Mouse (Mus musculus) intestine, postnatal 0 days (tissue): ENCODE data around the gene Dhdds. TPM values are rescaled to one million over a fixed set of nuclear protein-coding genes. Genes with fewer than 3 reads are reported as not detected.

Experiments used
- ATAC-seq: fragments of 200-750 bp; cut with Nextera tagmentation; 2 replicates; pipeline ENCODE4 v1.8.0; 2017; ENCODE audit warnings: mild to moderate bottlenecking, moderate TSS enrichment, moderate library complexity
- H3K27ac ChIP-seq: fragments of 300-500 bp; sonication (generic); 2 replicates; pipeline ENCODE4 v1.5.1; 2014; ENCODE audit warnings: mild to moderate bottlenecking, low read depth, low read length, moderate library complexity
- H3K27me3 ChIP-seq: fragments of 300-500 bp; sonication (generic); replicated peaks from 2 replicates; pipeline ENCODE4 v1.6.1; 2014; ENCODE audit warnings: low read length, mixed read lengths; ENCODE audit not compliant: control insufficient read depth, insufficient read depth
- H3K36me3 ChIP-seq: fragments of 300-500 bp; sonication (generic); 2 replicates; pipeline ENCODE4 v1.6.1; 2014; ENCODE audit warnings: mild to moderate bottlenecking, moderate library complexity; ENCODE audit not compliant: control insufficient read depth, insufficient read depth
- H3K4me1 ChIP-seq: fragments of 300-500 bp; sonication (generic); replicated peaks from 2 replicates; pipeline ENCODE4 v1.6.1; 2014; ENCODE audit warnings: antibody characterized with exemption, low read length, mixed read lengths; ENCODE audit not compliant: control insufficient read depth, insufficient read depth
- H3K4me2 ChIP-seq: fragments of 300-500 bp; sonication (generic); replicated peaks from 2 replicates; pipeline ENCODE4 v1.6.1; 2014; ENCODE audit warnings: low read depth, mild to moderate bottlenecking, moderate library complexity
- H3K4me3 ChIP-seq: fragments of 300-500 bp; sonication (generic); 2 replicates; pipeline ENCODE4 v1.5.1; 2014; ENCODE audit warnings: low read depth, low read length
- H3K9ac ChIP-seq: fragments of 300-500 bp; sonication (generic); 2 replicates; pipeline ENCODE4 v1.6.1; 2014; ENCODE audit warnings: mild to moderate bottlenecking, low read depth, low read length
- H3K9me3 ChIP-seq: fragments of 300-500 bp; sonication (generic); 2 replicates; pipeline ENCODE4 v1.6.1; 2016; ENCODE audit warnings: mixed run types; ENCODE audit not compliant: control insufficient read depth
- CTCF ChIP-seq: sonication (generic); IDR thresholded peaks from 2 replicates; pipeline ENCODE4 v1.5.1; 2016; ENCODE audit warnings: low read depth, mild to moderate bottlenecking, control low read depth, antibody characterized with exemption, moderate library complexity
- WGBS: fragments of 180-500 bp; shearing (Covaris S2); extraction: QIAGEN DNeasy Blood & Tissue Kit; methylation state at CpG from one replicate; pipeline ENCODE4 v1.1.7; 2014; 5-methylcytosine and 5-hydroxymethylcytosine counted together
- polyA plus RNA-seq: library from polyadenylated mRNA; unstranded; fragments of >200 nt; fragmentation: Nextera tagmentation; extraction: Ambion mirVana; gene quantifications from 2 replicates; pipeline ENCODE4 v1.2.1, GENCODE M21; 2015

Gene Dhdds
- polyA plus RNA-seq, 1 experiment from 2014 or later, result 26.1 TPM

DNA sequence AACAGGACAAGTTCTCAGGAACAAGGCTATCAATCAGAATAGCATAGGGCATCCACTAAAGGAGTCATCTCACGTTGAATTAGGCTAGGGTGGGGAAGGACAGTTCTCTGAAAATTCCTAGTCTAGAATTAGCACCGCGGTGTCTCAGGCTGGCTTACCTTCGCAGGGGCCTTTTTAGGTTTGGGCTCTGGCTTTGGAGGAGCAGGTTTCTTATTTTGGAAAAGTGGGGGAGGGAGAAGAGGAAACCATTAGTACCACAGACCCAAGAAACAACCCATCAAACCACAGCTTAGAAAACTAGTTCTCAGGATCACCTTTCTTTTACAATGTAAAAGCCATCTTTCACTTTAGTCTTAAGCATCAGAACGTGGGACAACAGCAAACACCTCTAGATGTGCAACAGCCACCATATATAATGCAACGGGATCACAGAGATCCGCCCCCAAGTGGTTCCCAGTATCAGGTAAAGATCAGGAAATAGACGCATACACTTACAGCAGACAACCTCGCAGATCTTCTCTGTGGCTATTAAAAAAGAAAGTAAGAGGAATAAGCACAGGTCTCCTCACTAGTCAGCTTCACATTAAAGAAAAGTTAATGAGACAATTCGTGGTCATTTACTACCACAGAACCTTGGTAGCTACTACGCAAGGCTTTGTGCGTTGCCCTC lies 34.3 kb downstream of the Dhdds start:
- no peaks in the 10 kb centered on the region; the same call in 1 of the 2 replicates for H3K4me1 ChIP-seq
- H3K36me3 ChIP-seq, result peaks cover 30% of the 10 kb centered on the region
- H3K4me2 ChIP-seq, result peak overlapping the region; percentile 96
- H3K27me3 ChIP-seq, result no peaks in the 10 kb centered on the region
- peak overlapping the region; percentile 42 for H3K9ac ChIP-seq
- H3K9me3 ChIP-seq, result no peaks in the 10 kb centered on the region
- no peak for TF ChIP-seq CTCF
- peak overlapping the region; percentile 89 for H3K4me3 ChIP-seq
- H3K27ac ChIP-seq, result 0 out of 2 replicates have a peak overlapping the region, but pooled peaks have one; percentile 99
- 28% methylated on average over 12 of the region's 12 CpGs for WGBS
- ATAC-seq, result no peak

DNA sequence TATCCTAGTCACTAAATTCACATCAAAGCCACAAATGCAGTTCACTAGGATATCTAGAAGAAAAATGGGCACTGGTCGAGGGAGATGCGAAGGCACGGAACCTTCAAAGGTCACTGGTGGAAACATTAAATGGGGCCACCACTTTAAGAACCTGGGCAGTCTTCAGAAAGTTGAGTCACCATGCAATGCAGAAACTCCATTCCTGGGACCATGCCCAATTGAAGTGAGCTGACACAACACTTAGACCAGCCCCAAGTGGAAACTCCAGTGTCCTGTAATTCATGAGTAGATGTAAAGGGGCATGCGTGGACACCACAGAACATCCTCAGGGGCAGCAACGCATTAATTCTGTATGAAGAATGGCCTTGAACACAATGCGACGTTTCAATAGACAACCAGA lies 38.2 kb downstream of the Dhdds start:
- TF ChIP-seq CTCF, result no peak
- Histone ChIP-seq H3K9me3 (no peaks in the 10 kb centered on the region), H3K36me3 (peaks cover 22% of the 10 kb centered on the region), H3K27me3 (no peaks in the 10 kb centered on the region), H3K4me3 (no peak overlapping the region), H3K4me1 (no peaks in the 10 kb centered on the region), H3K4me2 (no peak overlapping the region), H3K9ac (no peak overlapping the region), H3K27ac (no peak overlapping the region)
- 84% methylated on average over 7 of the region's 7 CpGs for WGBS
- ATAC-seq, result no peak

DNA sequence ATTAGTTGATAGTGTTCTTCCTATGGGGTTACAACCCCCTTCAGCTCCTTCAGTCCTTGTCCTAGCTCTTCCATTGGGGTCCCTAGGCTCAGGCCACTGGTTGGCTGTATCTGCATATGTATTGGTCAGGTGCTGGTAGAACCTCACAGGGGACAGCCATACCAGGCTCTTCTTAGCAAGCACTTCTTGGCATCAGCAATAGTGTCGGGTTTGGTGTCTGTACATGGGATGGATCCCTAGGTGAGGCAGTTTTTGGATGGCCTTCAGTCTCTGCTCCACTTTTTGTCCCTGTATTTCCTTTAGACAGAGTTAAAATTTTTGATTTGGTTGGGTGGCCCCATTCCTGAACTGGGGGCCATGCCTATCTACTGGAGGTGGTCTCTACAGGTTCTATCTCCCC lies 41.8 kb downstream of the Dhdds start:
- peaks cover 4% of the 10 kb centered on the region for H3K36me3 ChIP-seq
- no peak overlapping the region for H3K9ac ChIP-seq
- H3K4me3 ChIP-seq, result no peak overlapping the region
- no peaks in the 10 kb centered on the region for H3K4me1 ChIP-seq
- no peak overlapping the region for H3K4me2 ChIP-seq
- ATAC-seq, result no peak
- no peak for TF ChIP-seq CTCF
- H3K9me3 ChIP-seq, result no peaks in the 10 kb centered on the region
- 78% methylated on average over 1 of the region's 1 CpGs for WGBS
- no peak overlapping the region for H3K27ac ChIP-seq
- H3K27me3 ChIP-seq, result no peaks in the 10 kb centered on the region

DNA sequence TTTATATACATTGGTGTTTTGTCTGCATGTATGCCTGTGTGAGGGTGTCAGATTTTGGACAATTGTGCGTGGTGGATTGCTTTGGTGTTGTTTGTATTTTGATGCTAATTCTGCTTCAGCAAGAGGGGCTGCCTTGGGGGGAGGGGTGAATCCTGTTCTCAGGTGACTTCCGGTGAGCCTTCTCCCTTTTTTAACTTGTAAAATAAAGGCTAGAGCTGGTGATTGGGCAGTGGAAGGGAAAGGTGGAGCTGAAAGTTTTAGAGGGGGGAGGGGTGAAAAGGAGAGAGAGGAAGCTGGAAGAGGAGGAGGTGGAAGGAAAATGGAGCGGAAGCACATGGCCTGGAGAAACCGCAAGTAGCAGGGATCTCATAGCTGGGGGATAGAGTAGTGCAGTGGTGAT lies 44.4 kb downstream of the Dhdds start:
- H3K27me3 ChIP-seq, result no peaks in the 10 kb centered on the region
- H3K4me3 ChIP-seq, result no peak overlapping the region
- ATAC-seq, result no peak
- H3K36me3 ChIP-seq, result no peaks in the 10 kb centered on the region
- H3K9me3 ChIP-seq, result no peaks in the 10 kb centered on the region
- WGBS, result 83% methylated on average over 4 of the region's 4 CpGs
- no peak overlapping the region for H3K27ac ChIP-seq
- TF ChIP-seq CTCF, result no peak
- H3K4me2 ChIP-seq, result no peak overlapping the region
- no peak overlapping the region for H3K9ac ChIP-seq
- no peaks in the 10 kb centered on the region for H3K4me1 ChIP-seq

DNA sequence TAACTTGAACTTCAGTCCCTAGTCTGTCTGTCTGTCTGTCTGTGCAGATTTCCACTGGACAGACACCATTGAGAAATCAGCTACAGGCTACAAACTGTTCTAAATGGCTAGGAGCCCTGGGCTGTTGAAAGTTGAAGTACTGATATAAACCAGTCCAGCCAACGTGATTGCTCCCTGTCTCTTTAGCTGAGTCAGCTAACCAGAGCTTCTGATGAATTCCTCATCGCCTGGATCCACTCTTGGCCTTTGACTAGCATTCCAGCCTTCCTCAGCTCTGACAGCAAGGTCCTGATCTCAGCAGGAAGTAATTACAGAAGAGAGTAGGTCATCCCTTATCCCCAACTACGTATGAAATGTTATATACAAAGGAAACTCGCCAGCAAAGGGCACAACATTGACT lies 54.0 kb downstream of the Dhdds start:
- 21% methylated on average over 4 of the region's 4 CpGs for WGBS
- no peak overlapping the region for H3K4me3 ChIP-seq
- no peaks in the 10 kb centered on the region for H3K36me3 ChIP-seq
- H3K4me1 ChIP-seq, result no peaks in the 10 kb centered on the region
- H3K9ac ChIP-seq, result no peak overlapping the region
- ATAC-seq, result no peak
- no peak overlapping the region for H3K27ac ChIP-seq
- H3K4me2 ChIP-seq, result no peak overlapping the region
- no peak for TF ChIP-seq CTCF
- H3K27me3 ChIP-seq, result no peaks in the 10 kb centered on the region
- no peaks in the 10 kb centered on the region for H3K9me3 ChIP-seq

DNA sequence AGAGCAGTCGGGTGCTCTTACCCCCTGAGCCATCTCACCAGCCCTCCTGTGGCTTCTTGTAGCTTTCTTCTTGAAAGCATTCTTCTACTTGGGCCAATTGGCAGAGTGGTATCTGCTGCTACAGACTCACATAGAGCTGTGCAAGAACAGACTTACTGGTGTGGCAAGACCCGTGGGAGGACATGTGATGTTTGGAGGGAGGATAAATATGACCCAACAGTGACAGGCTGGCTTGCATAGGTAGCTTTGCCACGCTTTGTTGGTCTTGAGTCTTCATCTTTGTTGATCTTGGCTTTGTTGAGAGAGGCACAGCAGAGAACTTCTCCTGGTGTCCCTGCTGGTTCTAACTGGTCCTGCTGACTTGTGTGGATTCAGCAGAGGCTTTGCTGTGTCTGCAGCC lies 56.9 kb downstream of the Dhdds start:
- no peaks in the 10 kb centered on the region for H3K4me1 ChIP-seq
- H3K9me3 ChIP-seq, result no peaks in the 10 kb centered on the region
- H3K4me2 ChIP-seq, result no peak overlapping the region
- no peaks in the 10 kb centered on the region for H3K36me3 ChIP-seq
- no peak for ATAC-seq
- no peaks in the 10 kb centered on the region for H3K27me3 ChIP-seq
- no peak overlapping the region for H3K9ac ChIP-seq
- H3K4me3 ChIP-seq, result no peak overlapping the region
- no peak overlapping the region for H3K27ac ChIP-seq
- TF ChIP-seq CTCF, result no peak
- WGBS, result 75% methylated on average over 3 of the region's 3 CpGs

DNA sequence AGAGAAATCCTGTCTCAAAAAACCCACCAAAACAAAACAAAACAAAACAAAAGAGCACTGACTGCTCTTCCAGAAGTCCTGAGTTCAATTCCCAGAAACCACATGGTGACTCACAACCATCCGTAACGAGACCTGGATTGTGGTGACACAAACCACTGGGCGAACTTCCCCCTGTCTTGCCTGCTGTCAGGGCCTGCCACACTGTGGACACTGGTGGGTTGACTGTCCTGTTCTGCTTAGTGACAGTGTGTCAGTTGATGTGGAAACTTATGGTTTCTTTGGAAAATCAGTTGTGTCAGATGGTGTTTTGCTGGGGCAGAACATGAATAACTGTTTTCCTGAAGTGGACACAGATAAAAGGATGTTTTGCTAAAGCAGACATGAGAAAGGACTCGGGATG lies 58.0 kb downstream of the Dhdds start:
- Histone ChIP-seq H3K36me3 (no peaks in the 10 kb centered on the region), H3K4me1 (no peaks in the 10 kb centered on the region), H3K27ac (no peak overlapping the region), H3K9me3 (no peaks in the 10 kb centered on the region), H3K9ac (no peak overlapping the region), H3K27me3 (no peaks in the 10 kb centered on the region), H3K4me3 (no peak overlapping the region), H3K4me2 (no peak overlapping the region)
- no peak for ATAC-seq
- no peak for TF ChIP-seq CTCF
- WGBS, result 91% methylated on average over 4 of the region's 4 CpGs
